Mouse (Mus musculus): ENCODE measurements around the gene Tm9sf2. TPM values are rescaled to one million over a fixed set of nuclear protein-coding genes. Genes with fewer than 3 reads are reported as not detected.

Tm9sf2 gene
- polyA plus RNA-seq, 1 experiment: 54.0 TPM

DNA sequence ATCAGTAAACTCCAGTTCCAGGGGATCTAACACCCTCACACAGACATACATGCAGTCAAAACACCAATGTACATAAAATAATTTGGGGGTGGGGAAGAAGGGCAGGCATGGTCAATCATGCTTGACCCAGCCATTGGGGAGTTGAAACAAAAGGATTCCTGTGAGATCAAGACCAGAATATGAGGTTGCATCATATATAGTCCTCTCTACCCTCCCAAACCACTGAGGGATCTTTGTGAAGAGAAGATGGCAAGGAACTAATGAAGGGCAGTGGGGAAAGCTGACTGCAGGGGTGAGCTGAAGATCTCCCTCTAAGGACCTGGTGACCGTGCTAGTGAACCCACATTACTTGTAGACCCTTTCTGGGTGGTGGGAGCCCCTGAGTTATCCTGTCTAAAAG, 54.1 kb downstream of the Tm9sf2 start:
- Histone ChIP-seq H3K9me3 (0 out of 2 replicates have a peak, but pooled peaks cover 2% of the 10 kb centered on the region), H3K27me3 (replicated peaks) (no peaks in the 10 kb centered on the region), H3K4me3 (replicated peaks) (no peak overlapping the region), H3K36me3 (replicated peaks; ENCODE audit: low read length) (peaks cover 42% of the 10 kb centered on the region), H3K4me1 (no peaks in the 10 kb centered on the region)
- no peak for TF ChIP-seq FLI1 (IDR thresholded peaks at IDR 0.05; ENCODE audit: low read length)
- no peak for TF ChIP-seq GATA1 (IDR thresholded peaks at IDR 0.05; ENCODE audit: borderline replicate concordance, low read length)

DNA sequence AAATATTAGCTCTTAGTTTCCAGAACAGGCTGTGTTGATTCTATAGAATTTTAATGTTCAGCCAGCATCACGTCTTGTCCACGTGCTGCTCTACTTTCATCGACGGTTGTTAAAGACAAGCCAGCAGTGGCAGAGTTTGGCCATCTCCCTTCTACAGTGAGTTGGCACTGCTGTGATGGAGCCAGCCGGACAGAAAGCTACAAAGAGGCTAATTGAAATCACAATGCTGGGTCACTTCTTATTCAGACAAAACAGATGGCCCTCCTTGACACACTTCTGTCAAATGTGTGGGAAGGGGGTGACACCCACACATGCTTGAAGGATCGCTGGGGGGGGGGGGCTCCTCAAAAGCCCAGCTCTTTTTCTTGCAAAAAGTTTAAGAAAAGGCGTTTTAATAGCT, 62.1 kb downstream of the Tm9sf2 start:
- Histone ChIP-seq H3K4me3 (replicated peaks) (no peak overlapping the region), H3K27me3 (replicated peaks) (peaks cover 17% of the 10 kb centered on the region), H3K9me3 (0 out of 2 replicates have a peak, but pooled peaks cover 2% of the 10 kb centered on the region), H3K36me3 (replicated peaks; ENCODE audit: low read length) (no peaks in the 10 kb centered on the region), H3K4me1 (no peaks in the 10 kb centered on the region)
- TF ChIP-seq GATA1 (IDR thresholded peaks at IDR 0.05; ENCODE audit: borderline replicate concordance, low read length) (no peak), FLI1 (IDR thresholded peaks at IDR 0.05; ENCODE audit: low read length) (no peak)

DNA sequence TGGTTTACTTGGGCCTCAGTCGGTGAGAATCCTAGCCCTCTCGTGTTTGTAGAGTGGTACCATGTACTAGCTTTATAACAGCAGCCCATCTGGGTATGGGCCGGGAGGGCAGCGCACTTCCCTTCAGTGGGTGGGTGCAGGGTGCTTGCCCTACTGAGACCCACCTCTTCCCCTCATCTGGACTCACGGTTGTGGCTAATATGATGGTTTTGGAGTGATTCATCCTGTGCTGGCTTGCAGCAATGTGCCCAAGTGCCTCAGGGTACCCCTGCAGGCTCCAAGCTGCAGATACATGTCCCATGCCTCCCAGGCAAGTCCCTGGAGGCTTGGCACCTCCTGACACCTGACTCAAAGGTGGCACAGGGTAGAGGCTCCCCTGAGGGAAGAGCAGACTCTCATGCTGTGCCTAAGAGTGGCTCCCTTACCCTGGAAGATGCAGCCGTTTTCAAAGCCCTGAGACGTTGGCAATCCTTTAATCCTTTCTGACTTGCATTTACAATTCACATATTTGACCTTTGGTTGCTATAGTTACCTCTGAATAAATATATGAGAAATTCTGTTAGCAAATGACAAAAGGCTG, 63.5 kb downstream of the Tm9sf2 start:
- Histone ChIP-seq H3K4me1 (no peaks in the 10 kb centered on the region), H3K9me3 (no peaks in the 10 kb centered on the region), H3K4me3 (replicated peaks) (no peak overlapping the region), H3K36me3 (replicated peaks; ENCODE audit: low read length) (no peaks in the 10 kb centered on the region), H3K27me3 (replicated peaks) (peaks cover 22% of the 10 kb centered on the region)
- TF ChIP-seq FLI1 (IDR thresholded peaks at IDR 0.05; ENCODE audit: low read length) (no peak), GATA1 (IDR thresholded peaks at IDR 0.05; ENCODE audit: borderline replicate concordance, low read length) (no peak)

GRCm38 (mm10) chr14:122171031-122171430, 64.2 kb downstream of the Tm9sf2 start:
- TF ChIP-seq GATA1 (IDR thresholded peaks at IDR 0.05; ENCODE audit: borderline replicate concordance, low read length): no peak
- no peak for TF ChIP-seq FLI1 (IDR thresholded peaks at IDR 0.05; ENCODE audit: low read length)
- Histone ChIP-seq H3K4me1 (no peaks in the 10 kb centered on the region), H3K27me3 (replicated peaks) (peaks cover 24% of the 10 kb centered on the region)

DNA sequence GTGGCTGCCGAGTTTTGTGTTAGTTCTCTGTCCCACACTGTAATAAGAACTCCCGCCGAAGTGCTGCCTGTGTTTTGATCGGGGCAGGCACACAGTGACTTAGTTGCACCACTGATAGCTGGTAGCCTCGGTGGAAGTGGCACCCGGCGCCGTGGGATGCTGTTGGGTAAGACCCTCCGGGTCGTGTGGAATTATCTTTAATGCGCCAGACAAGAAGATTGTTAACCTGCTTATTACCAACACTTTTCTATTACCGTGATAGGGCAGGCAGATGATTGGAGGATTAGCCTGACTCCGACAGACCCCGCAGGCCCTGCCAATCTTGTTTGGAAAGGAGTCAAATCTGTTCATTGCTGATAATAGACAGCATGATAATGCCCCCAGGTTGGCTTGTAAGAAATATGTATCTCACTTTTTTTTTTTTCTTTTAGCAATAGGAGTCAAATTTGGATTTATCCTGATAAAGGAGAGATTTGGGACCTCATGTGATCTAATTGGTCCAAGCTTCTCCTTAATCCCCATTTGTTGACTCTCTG, 69.5 kb downstream of the Tm9sf2 start:
- Histone ChIP-seq H3K4me3 (replicated peaks) (no peak overlapping the region), H3K9me3 (no peaks in the 10 kb centered on the region), H3K36me3 (replicated peaks; ENCODE audit: low read length) (no peaks in the 10 kb centered on the region), H3K27me3 (replicated peaks) (peaks cover 23% of the 10 kb centered on the region), H3K4me1 (peaks cover 28% of the 10 kb centered on the region)
- TF ChIP-seq FLI1 (IDR thresholded peaks at IDR 0.05; ENCODE audit: low read length) (no peak), GATA1 (IDR thresholded peaks at IDR 0.05; ENCODE audit: borderline replicate concordance, low read length) (no peak)

More at GRCm38 (mm10) chr14:122171031-122171430, 64.2 kb downstream of the Tm9sf2 start:
- Histone ChIP-seq H3K4me3 (replicated peaks) (no peak overlapping the region), H3K9me3 (no peaks in the 10 kb centered on the region), H3K36me3 (replicated peaks; ENCODE audit: low read length) (no peaks in the 10 kb centered on the region)

DNA sequence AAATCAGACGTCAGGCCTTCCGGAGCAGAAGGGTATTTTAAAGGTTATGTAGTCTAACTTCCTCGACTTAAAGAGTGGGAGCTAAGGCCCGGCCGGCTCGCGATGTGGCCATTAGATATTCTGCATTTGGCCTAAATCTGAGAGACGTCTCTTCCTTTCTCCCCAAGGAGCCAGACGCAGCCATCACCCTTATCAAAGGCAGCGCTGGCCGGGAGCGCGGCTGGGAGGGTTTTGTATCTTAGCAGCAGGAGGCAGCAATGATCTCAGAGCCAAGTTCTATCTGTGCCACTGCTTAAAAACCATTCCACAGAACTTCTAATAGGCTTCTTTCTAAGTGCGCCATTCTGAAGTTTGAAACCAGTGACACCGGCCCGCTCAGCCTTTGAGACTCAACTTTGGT, 72.4 kb downstream of the Tm9sf2 start:
- Histone ChIP-seq H3K4me3 (replicated peaks) (no peak overlapping the region), H3K27me3 (replicated peaks) (peaks cover 12% of the 10 kb centered on the region), H3K4me1 (peaks cover 48% of the 10 kb centered on the region), H3K9me3 (no peaks in the 10 kb centered on the region), H3K36me3 (replicated peaks; ENCODE audit: low read length) (no peaks in the 10 kb centered on the region)
- TF ChIP-seq GATA1 (IDR thresholded peaks at IDR 0.05; ENCODE audit: borderline replicate concordance, low read length): no peak
- no peak for TF ChIP-seq FLI1 (IDR thresholded peaks at IDR 0.05; ENCODE audit: low read length)

DNA sequence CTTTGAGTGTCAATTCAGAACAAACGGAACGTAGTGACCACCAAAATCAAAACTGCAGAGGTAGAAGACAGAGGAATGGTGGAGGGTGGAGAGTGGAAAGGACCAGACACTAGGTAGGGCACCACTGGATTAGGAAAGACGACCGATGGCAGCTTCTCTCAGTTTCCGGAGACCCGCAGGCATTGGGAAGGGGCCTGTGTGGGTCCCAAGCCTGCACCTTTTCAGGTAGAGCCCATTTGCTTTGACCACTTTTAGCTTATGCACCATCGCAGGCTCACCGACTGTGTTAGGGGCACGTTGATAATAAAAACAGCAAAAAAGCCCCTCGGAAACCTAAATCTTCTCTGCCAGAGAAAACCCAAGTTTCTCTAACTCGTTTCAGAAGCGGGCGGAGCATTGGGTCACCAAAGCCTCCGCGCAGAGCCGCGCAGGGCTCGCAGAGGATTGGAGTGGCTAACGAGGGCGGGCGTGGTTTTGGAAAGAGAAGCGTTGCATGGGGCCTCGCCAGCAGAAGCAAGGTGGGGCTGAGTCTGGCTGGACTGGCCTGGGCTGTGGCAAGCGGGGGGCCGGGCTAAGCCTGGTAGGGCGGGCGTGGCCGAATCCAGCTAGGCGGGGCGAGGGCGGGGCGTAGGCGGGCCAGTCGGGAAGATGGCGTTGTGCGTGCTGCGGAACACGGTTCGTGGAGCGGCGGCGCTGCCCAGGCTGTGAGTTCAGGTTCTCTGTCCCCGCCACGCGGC, 74.4 kb downstream of the Tm9sf2 start, which contains the start of gene Clybl:
Clybl (plus strand) TSS at position 627 of the 737 bp plus-strand sequence.
- Histone ChIP-seq H3K9me3 (no peaks in the 10 kb centered on the region), H3K4me3 (replicated peaks) (peak within 1 kb of the TSS; percentile 98), H3K27me3 (replicated peaks) (peaks cover 5% of the 10 kb centered on the region), H3K36me3 (replicated peaks; ENCODE audit: low read length) (no peaks in the 10 kb centered on the region), H3K4me1 (peaks cover 55% of the 10 kb centered on the region)
- no peak for TF ChIP-seq FLI1 (IDR thresholded peaks at IDR 0.05; ENCODE audit: low read length)
- no peak for TF ChIP-seq GATA1 (IDR thresholded peaks at IDR 0.05; ENCODE audit: borderline replicate concordance, low read length)

GRCm38 (mm10) chr14:122181815-122182157, 74.9 kb downstream of the Tm9sf2 start:
- H3K4me3 ChIP-seq (replicated peaks): peak overlapping the region; percentile 98
- no peaks in the 10 kb centered on the region for H3K36me3 ChIP-seq (replicated peaks; ENCODE audit: low read length)
- no peaks in the 10 kb centered on the region for H3K9me3 ChIP-seq
- H3K27me3 ChIP-seq (replicated peaks): peaks cover 3% of the 10 kb centered on the region
- no peak for TF ChIP-seq FLI1 (IDR thresholded peaks at IDR 0.05; ENCODE audit: low read length)
- TF ChIP-seq GATA1 (IDR thresholded peaks at IDR 0.05; ENCODE audit: borderline replicate concordance, low read length): no peak
- H3K4me1 ChIP-seq: peaks cover 55% of the 10 kb centered on the region

DNA sequence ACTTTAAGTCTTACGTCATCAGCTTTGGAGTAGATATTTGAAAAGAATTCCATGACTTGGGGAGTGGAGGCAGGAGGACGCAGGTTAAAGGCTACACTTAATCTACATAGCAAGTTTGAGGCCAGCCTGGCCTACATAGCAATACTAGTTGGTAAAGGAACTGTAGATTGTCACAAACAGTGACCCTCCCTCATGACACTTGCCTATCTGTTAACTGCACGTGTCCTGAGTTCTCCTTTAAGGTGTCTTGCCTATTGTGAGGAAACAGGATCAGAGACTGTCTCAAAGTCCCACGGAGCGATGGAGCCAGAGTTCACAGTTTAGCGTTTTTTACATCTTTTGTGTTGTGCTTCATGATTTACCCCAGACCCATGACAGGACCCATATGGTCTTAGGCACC, 75.4 kb downstream of the Tm9sf2 start:
- no peaks in the 10 kb centered on the region for H3K9me3 ChIP-seq
- TF ChIP-seq FLI1 (IDR thresholded peaks at IDR 0.05; ENCODE audit: low read length) (no peak), GATA1 (IDR thresholded peaks at IDR 0.05; ENCODE audit: borderline replicate concordance, low read length) (no peak)
- peak overlapping the region; percentile 98 for H3K4me3 ChIP-seq (replicated peaks)
- H3K4me1 ChIP-seq: peaks cover 55% of the 10 kb centered on the region
- no peaks in the 10 kb centered on the region for H3K36me3 ChIP-seq (replicated peaks; ENCODE audit: low read length)
- H3K27me3 ChIP-seq (replicated peaks): peaks cover 3% of the 10 kb centered on the region

- Histone ChIP-seq H3K4me1 (peaks cover 50% of the 10 kb centered on the region), H3K4me3 (replicated peaks) (no peak overlapping the region), H3K36me3 (replicated peaks; ENCODE audit: low read length) (no peaks in the 10 kb centered on the region), H3K27me3 (replicated peaks) (no peaks in the 10 kb centered on the region), H3K9me3 (no peaks in the 10 kb centered on the region)
- TF ChIP-seq GATA1 (IDR thresholded peaks at IDR 0.05; ENCODE audit: borderline replicate concordance, low read length): no peak
- TF ChIP-seq FLI1 (IDR thresholded peaks at IDR 0.05; ENCODE audit: low read length): no peak
Measured at GRCm38 (mm10) chr14:122183974-122184373, 77.1 kb downstream of the Tm9sf2 start.

Data from megakaryocyte, embryonic 14.5 days (primary cell).